Mouse (Mus musculus) limb, embryonic 10.5 days (tissue): ENCODE results near the gene Eya3. TPM values are rescaled to one million over a fixed set of nuclear protein-coding genes. Genes with fewer than 3 reads are reported as not detected.

Source experiments
- DNase-seq: peaks from one replicate; pipeline ENCODE4 v3.0.0-alpha.2; 2017; ENCODE audit warnings: low spot score
- H3K27ac ChIP-seq: fragments of 300-500 bp; sonication (generic); 2 replicates; pipeline ENCODE4 v1.5.1; 2016; ENCODE audit warnings: mild to moderate bottlenecking
- H3K27me3 ChIP-seq: fragments of 300-500 bp; sonication (generic); 2 replicates; pipeline ENCODE4 v1.6.1; 2016; ENCODE audit warnings: low read depth, mild to moderate bottlenecking; ENCODE audit not compliant: poor library complexity, severe bottlenecking
- H3K36me3 ChIP-seq: fragments of 300-500 bp; sonication (generic); 2 replicates; pipeline ENCODE4 v1.6.1; 2016; ENCODE audit warnings: mild to moderate bottlenecking, moderate library complexity
- H3K4me1 ChIP-seq: fragments of 300-500 bp; sonication (generic); 2 replicates; pipeline ENCODE4 v1.6.1; 2016
- H3K4me3 ChIP-seq: fragments of 300-500 bp; sonication (generic); 2 replicates; pipeline ENCODE4 v1.5.1; 2016; ENCODE audit warnings: mild to moderate bottlenecking, moderate library complexity
- H3K9me3 ChIP-seq: fragments of 300-500 bp; sonication (generic); replicated peaks from 2 replicates; pipeline ENCODE4 v1.6.1; 2016; ENCODE audit warnings: mild to moderate bottlenecking
- WGBS: fragments of 180-500 bp; shearing (Covaris S2); methylation state at CpG from one replicate; pipeline ENCODE4 v1.1.7; 2016; 5-methylcytosine and 5-hydroxymethylcytosine counted together
- polyA plus RNA-seq: library from polyadenylated mRNA; unstranded; fragments of >200 nt; fragmentation: Nextera tagmentation; extraction: Ambion mirVana; gene quantifications from 2 replicates; pipeline ENCODE4 v1.2.1, GENCODE M21; 2016

The Eya3 gene
- polyA plus RNA-seq, 1 experiment from 2014 or later: 43.0 TPM

DNA sequence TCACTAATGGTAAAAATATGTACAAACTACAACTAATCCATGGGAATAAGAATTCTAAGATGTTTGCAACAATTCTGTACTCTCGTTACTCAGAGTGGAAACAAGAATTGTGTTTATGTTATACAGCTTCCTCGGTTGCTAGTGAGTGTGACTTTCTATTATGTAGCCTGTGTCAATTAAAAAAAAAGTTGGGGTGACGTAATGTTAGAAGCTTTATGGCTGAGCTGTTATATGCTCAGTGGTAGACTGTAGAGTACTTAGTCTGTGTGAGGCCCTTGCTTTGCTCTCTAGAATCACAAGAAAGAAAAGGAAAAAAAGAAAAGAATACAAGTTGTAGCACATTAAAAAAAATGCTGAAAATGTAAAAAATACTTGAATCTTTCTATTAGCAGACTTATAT, 15.0 kb downstream of the Eya3 start:
- Histone ChIP-seq H3K36me3 (peaks cover 28% of the 10 kb centered on the region), H3K9me3 (no peaks in the 10 kb centered on the region), H3K27ac (no peak overlapping the region), H3K4me3 (no peak overlapping the region), H3K27me3 (no peaks in the 10 kb centered on the region), H3K4me1 (no peaks in the 10 kb centered on the region)
- 93% methylated on average over 3 of the region's 3 CpGs for WGBS
- no peak for DNase-seq

DNA sequence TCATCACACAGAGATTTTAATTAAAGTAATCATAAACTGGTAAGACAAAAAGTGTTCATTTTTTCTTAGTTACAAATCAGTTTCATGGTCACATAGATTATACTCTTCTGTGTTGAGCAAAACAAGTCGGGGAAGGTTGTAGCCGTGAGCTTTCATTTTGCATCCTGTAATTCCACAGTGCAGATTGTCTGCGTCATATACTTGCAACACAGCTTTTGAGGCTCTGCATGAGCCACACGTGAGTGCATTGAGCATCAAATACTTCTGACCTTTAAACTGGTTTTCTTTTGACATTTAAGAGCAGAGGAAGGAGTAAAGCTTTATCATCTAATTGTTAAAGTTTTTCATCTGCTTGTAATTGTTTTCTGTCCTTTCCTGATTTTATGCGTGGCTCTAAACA, 16.5 kb downstream of the Eya3 start:
- WGBS: 92% methylated on average over 5 of the region's 5 CpGs
- H3K4me1 ChIP-seq: no peaks in the 10 kb centered on the region
- no peak overlapping the region for H3K4me3 ChIP-seq
- DNase-seq: no peak
- no peaks in the 10 kb centered on the region for H3K27me3 ChIP-seq
- H3K27ac ChIP-seq: no peak overlapping the region
- peaks cover 36% of the 10 kb centered on the region for H3K36me3 ChIP-seq
- H3K9me3 ChIP-seq: no peaks in the 10 kb centered on the region

DNA sequence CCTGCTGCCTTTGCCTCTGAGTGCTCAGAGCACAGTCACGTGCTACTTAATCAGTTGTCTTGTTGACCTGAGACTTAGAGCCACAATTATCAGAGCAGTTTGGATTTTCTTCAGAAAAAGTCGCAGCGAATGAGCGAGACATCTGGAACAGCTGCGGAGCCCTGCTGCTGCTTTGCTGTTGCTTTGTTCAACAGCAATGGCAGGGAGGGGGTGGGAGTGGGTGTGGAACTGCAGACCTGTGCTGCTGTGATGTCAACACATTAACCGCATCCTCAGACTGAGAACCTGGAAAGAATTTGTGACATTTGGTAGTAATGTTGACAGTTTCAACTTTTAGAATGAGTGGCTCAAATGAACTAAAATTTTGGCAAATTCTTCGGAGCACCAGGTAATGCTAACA, 20.3 kb downstream of the Eya3 start:
- Histone ChIP-seq H3K27me3 (no peaks in the 10 kb centered on the region), H3K36me3 (peaks cover 59% of the 10 kb centered on the region), H3K27ac (no peak overlapping the region), H3K4me1 (no peaks in the 10 kb centered on the region), H3K9me3 (no peaks in the 10 kb centered on the region), H3K4me3 (no peak overlapping the region)
- 91% methylated on average over 7 of the region's 7 CpGs for WGBS
- DNase-seq: no peak

DNA sequence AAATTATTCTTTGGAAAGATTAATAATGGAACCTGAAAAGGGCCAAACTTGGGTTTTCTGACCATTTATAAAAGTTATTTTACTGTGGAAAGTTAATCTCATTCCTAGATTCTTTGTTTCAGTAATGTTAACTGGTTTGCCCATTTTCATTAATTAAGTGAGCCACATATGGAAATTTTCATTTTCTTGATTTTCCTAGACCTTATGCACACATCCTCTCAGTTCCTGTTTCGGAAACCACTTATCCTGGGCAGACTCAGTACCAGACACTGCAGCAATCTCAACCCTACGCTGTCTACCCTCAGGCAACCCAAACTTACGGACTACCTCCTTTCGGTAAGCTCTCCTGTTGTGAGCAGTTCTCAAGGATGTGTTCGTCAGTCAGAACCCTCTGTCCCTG, 33.9 kb downstream of the Eya3 start:
- DNase-seq: no peak
- Histone ChIP-seq H3K27ac (no peak overlapping the region), H3K4me1 (no peaks in the 10 kb centered on the region), H3K27me3 (no peaks in the 10 kb centered on the region), H3K9me3 (no peaks in the 10 kb centered on the region), H3K4me3 (no peak overlapping the region), H3K36me3 (peaks cover 94% of the 10 kb centered on the region)
- 97% methylated on average over 5 of the region's 5 CpGs for WGBS

GRCm38 (mm10) chr4:132676771-132677539, 38.2 kb downstream of the Eya3 start:
- WGBS: 86% methylated on average over 7 of the region's 7 CpGs

DNA sequence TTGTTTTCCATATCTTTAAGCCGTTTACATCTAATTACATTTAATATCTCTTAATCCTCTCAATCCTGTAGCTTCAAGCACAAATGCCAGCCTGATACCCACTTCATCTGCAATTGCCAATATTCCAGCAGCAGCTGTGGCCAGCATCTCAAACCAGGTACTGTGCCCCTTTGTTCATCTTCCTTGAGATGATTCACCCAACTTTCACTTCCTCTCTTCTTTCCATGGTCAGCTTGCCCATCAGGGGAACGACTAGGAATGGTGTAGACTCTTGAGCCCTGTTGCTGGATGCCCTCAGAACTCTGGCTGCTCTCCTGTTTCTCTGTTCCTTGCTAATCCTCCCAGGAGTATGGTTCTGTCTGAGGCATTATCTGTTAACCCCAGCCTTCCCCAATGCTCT, 50.8 kb downstream of the Eya3 start:
- no peak overlapping the region for H3K4me3 ChIP-seq
- no peak for DNase-seq
- H3K27ac ChIP-seq: no peak overlapping the region
- H3K4me1 ChIP-seq: no peaks in the 10 kb centered on the region
- 88% methylated on average over 2 of the region's 2 CpGs for WGBS
- no peaks in the 10 kb centered on the region for H3K9me3 ChIP-seq
- H3K27me3 ChIP-seq: no peaks in the 10 kb centered on the region
- H3K36me3 ChIP-seq: peaks cover 76% of the 10 kb centered on the region

More at GRCm38 (mm10) chr4:132676771-132677539, 38.2 kb downstream of the Eya3 start:
- Histone ChIP-seq H3K27ac (no peak overlapping the region), H3K36me3 (peaks cover 89% of the 10 kb centered on the region), H3K4me1 (no peaks in the 10 kb centered on the region), H3K27me3 (no peaks in the 10 kb centered on the region), H3K9me3 (no peaks in the 10 kb centered on the region), H3K4me3 (no peak overlapping the region)
- no peak for DNase-seq

- no peak for DNase-seq
- WGBS: 86% methylated on average over 3 of the region's 3 CpGs
- Histone ChIP-seq H3K4me3 (no peak overlapping the region), H3K4me1 (no peaks in the 10 kb centered on the region), H3K27ac (no peak overlapping the region), H3K27me3 (no peaks in the 10 kb centered on the region), H3K9me3 (no peaks in the 10 kb centered on the region), H3K36me3 (peaks cover 80% of the 10 kb centered on the region)
Measured at GRCm38 (mm10) chr4:132693366-132693765, 54.6 kb downstream of the Eya3 start.

GRCm38 (mm10) chr4:132702076-132702475, 63.3 kb downstream of the Eya3 start:
- H3K36me3 ChIP-seq: peaks cover 96% of the 10 kb centered on the region
- H3K9me3 ChIP-seq: no peaks in the 10 kb centered on the region
- H3K4me1 ChIP-seq: no peaks in the 10 kb centered on the region
- no peak overlapping the region for H3K27ac ChIP-seq
- no peaks in the 10 kb centered on the region for H3K27me3 ChIP-seq
- WGBS: over 99% methylated on average over 5 of the region's 5 CpGs
- DNase-seq: no peak
- H3K4me3 ChIP-seq: no peak overlapping the region

GRCm38 (mm10) chr4:132706885-132707284, 68.1 kb downstream of the Eya3 start:
- no peak overlapping the region for H3K4me3 ChIP-seq
- DNase-seq: no peak
- no peaks in the 10 kb centered on the region for H3K27me3 ChIP-seq
- H3K27ac ChIP-seq: no peak overlapping the region
- H3K36me3 ChIP-seq: peaks cover 97% of the 10 kb centered on the region
- WGBS: 95% methylated on average over 8 of the region's 8 CpGs
- H3K9me3 ChIP-seq: no peaks in the 10 kb centered on the region
- H3K4me1 ChIP-seq: no peaks in the 10 kb centered on the region

GRCm38 (mm10) chr4:132713181-132713580, 74.4 kb downstream of the Eya3 start:
- Histone ChIP-seq H3K36me3 (peaks cover 80% of the 10 kb centered on the region), H3K4me1 (no peaks in the 10 kb centered on the region), H3K4me3 (no peak overlapping the region), H3K27me3 (no peaks in the 10 kb centered on the region), H3K27ac (no peak overlapping the region), H3K9me3 (no peaks in the 10 kb centered on the region)
- DNase-seq: no peak
- 97% methylated on average over 7 of the region's 7 CpGs for WGBS

- Histone ChIP-seq H3K9me3 (no peaks in the 10 kb centered on the region), H3K36me3 (peaks cover 80% of the 10 kb centered on the region)
Measured at GRCm38 (mm10) chr4:132718251-132718650, 79.5 kb downstream of the Eya3 start.

GRCm38 (mm10) chr4:132728233-132728632, 89.4 kb downstream of the Eya3 start:
- H3K27ac ChIP-seq: no peak overlapping the region
- 89% methylated on average over 8 of the region's 8 CpGs for WGBS
- DNase-seq: no peak
- no peak overlapping the region for H3K4me3 ChIP-seq
- H3K4me1 ChIP-seq: peaks cover 18% of the 10 kb centered on the region
- H3K9me3 ChIP-seq: no peaks in the 10 kb centered on the region
- no peaks in the 10 kb centered on the region for H3K27me3 ChIP-seq
- H3K36me3 ChIP-seq: peaks cover 44% of the 10 kb centered on the region

More at GRCm38 (mm10) chr4:132718251-132718650, 79.5 kb downstream of the Eya3 start:
- H3K4me1 ChIP-seq: no peaks in the 10 kb centered on the region
- no peaks in the 10 kb centered on the region for H3K27me3 ChIP-seq
- no peak overlapping the region for H3K27ac ChIP-seq
- DNase-seq: no peak
- 92% methylated on average over 1 of the region's 1 CpGs for whole genome bisulfite sequencing
- no peak overlapping the region for H3K4me3 ChIP-seq

DNA sequence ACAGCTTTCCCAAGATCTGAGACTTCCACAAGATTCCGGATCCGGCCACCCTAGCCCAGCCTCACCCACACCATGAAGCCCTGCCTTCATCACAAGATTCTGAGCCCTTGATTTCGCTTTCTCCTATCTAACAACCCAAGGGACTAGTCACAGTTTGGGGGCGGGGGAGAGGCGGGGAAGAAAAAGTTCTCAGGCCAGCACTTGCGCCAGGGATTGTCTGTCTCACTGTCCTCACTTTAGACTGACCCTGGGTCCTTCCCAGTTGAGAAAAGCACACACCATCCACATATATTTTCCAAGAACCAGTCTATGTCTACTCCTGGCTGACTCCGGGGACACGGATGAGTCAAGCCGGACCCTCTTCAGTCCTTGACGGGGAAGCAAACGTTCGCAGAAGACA, 92.8 kb downstream of the Eya3 start:
- DNase-seq: no peak
- H3K9me3 ChIP-seq: no peaks in the 10 kb centered on the region
- H3K4me3 ChIP-seq: peak overlapping the region; percentile 64
- peak overlapping the region; percentile 57; the same call in 1 of the 2 replicates for H3K27ac ChIP-seq
- peaks cover 20% of the 10 kb centered on the region for H3K4me1 ChIP-seq
- WGBS: 53% methylated on average over 12 of the region's 12 CpGs
- H3K27me3 ChIP-seq: no peaks in the 10 kb centered on the region
- H3K36me3 ChIP-seq: peaks cover 17% of the 10 kb centered on the region
